Comparison of ENCODE assay signal across 11 mouse cellular contexts in genomic region chr1:38694142-38694541, GRCm38 (mm10). TPM values are rescaled to one million over a fixed set of nuclear protein-coding genes. Genes with fewer than 3 reads are reported as not detected.
DNase-seq lines count a peak whose midpoint lies in the region; ATAC-seq lines count a peak whose summit lies in the region.
"Had no signal": no experiment of that assay in that cellular context is flagged by ENCODE, and none has a peak within 500 bp of the region (broad histone marks: within the 10 kb centered on the region; RNA-seq: fewer than 3 reads in every experiment).

No protein-coding gene starts in this region.

- ATAC-seq in megakaryocyte-erythroid progenitor cell, adult 5-6 weeks (replicated peaks; ENCODE audit: low FRiP score, low TSS enrichment, poor library complexity, severe bottlenecking) = peak; percentile 89
- ATAC-seq: intestine, postnatal 0 days; midbrain, embryonic 13.5 days had no signal

- DNase-seq in CD4-positive, CD25-positive, alpha-beta regulatory T cell, adult 2 months (ENCODE audit: low read depth, low spot score) = peak; percentile 57
- peak; percentile 62 for DNase-seq in c-Kit-positive CD71-negative TER-119-negative erythroid progenitor cells, embryonic 14.5 days (ENCODE audit: low read depth)
- peak; percentile 15 to 51 for DNase-seq in thymus, adult 18-20 months
- no peak for DNase-seq in testis, postnatal 10 days (ENCODE audit: low spot score)
- DNase-seq in heart, postnatal 4 days = no peak
- DNase-seq in adrenal gland, postnatal 4 days (ENCODE audit: low spot score in 2 of 2) = no peak
- DNase-seq in layer of hippocampus, postnatal 10 days (ENCODE audit: low spot score in 2 of 2) = no peak
- DNase-seq: cerebellum, postnatal 25 days had no signal

RNA-seq across cellular contexts. Expression of gene Aff3, which starts 29.4 kb away (rescaled TPM):
- 34.5 and 39.3 TPM in 2 replicates for total RNA-seq in megakaryocyte-erythroid progenitor cell, adult 5-6 weeks (2014; fragmentation: Nextera tagmentation)
- total RNA-seq in megakaryocyte-erythroid progenitor cell, adult 5-6 weeks (2017) = 14.2 and 65.8 TPM in 2 replicates
- total RNA-seq in heart, postnatal 4 days (2021) = 1 to 10 TPM; 7.9 to 8.0 TPM
- total RNA-seq in adrenal gland, postnatal 4 days (2021) = 10 to 100 TPM; 15.3 to 16.4 TPM
- 100 to 1,000 TPM in 1 of 2 experiments, 10 to 100 TPM in 1; 98.4 to 103 TPM for total RNA-seq in layer of hippocampus, postnatal 10 days (2021)

Comparison
In these comparisons a context has a peak if more than half of its experiments do, and no peak if none do; other contexts are left out.
1. DNase-seq: peak in CD4-positive, CD25-positive, alpha-beta regulatory T cell, adult 2 months (single experiment), c-Kit-positive CD71-negative TER-119-negative erythroid progenitor cells, embryonic 14.5 days (single experiment) and thymus, adult 18-20 months (2 of 2); none in testis, postnatal 10 days (single experiment), heart, postnatal 4 days (single experiment), adrenal gland, postnatal 4 days (0 of 2) and layer of hippocampus, postnatal 10 days (0 of 2).